Mouse (Mus musculus) A20 (cell line): ENCODE data around the gene Ccdc7a.
A peak's percentile ranks its signal among the peaks of the same experiment; 100 is the strongest.

Experiments used
- DNase-seq: peaks from one replicate; pipeline ENCODE4 v3.0.0-alpha.2; 2011; ENCODE audit warnings: low read depth, low spot score

Ccdc7a gene

DNA sequence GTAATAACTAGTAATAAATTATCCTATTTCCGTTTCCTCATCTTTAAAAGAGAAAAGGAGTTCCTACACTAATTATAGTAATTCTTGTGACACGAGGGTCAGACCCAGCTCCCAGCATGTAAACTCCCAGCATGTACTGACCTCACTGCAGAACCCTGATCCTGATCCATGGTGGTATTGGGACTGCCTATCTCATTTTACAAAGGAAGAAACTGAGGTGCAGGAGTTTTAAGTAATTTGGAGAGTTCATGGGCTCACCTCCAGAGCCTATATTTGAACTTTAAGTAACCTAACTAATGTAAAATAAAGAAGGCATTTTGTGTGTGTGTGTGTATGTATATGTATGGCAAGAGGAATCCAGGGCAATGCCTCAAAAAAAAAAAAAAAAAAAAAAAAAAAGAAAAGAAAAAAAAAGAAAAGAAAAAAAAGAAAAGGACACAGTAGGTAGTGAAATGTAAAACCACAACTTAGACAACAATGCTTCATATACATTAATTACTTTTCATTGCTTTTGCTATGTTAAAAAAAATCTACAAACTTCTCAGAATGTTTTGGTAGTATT, 378.8 kb downstream of the Ccdc7a start:
- DNase-seq, result no peak

- DNase-seq, result peak; percentile 86
These were observed 379.5 kb downstream of the Ccdc7a start, which contains the start of gene Itgb1 for GRCm38 (mm10) chr8:128685507-128686428. Gene Itgb1 (plus strand): TSS chr8:128685654.

GRCm38 (mm10) chr8:128684609-128685506, 380.5 kb downstream of the Ccdc7a start:
- DNase-seq, result peak; percentile 82
